Mouse (Mus musculus): ENCODE data around the gene Tnik. TPM values are rescaled to one million over a fixed set of nuclear protein-coding genes. Genes with fewer than 3 reads are reported as not detected.

Gene Tnik
- polyA plus RNA-seq, 1 experiment from 2014 or later: 1.6 TPM

- Histone ChIP-seq H3K9me3 (replicated peaks; ENCODE audit: control insufficient read depth, low read length) (no peaks in the 10 kb centered on the region), H3K27ac (ENCODE audit: low read length) (no peak overlapping the region), H3K4me1 (ENCODE audit: control insufficient read depth, low read depth, low read length) (peaks cover 3% of the 10 kb centered on the region), H3K4me3 (ENCODE audit: low read depth, low read length) (no peak overlapping the region), H3K27me3 (ENCODE audit: control insufficient read depth, insufficient read depth, low read depth, low read length) (no peaks in the 10 kb centered on the region), H3K4me2 (ENCODE audit: low read depth, low read length) (no peak overlapping the region), H3K9ac (ENCODE audit: low read depth, low read length) (no peak overlapping the region), H3K36me3 (ENCODE audit: control insufficient read depth, insufficient read depth) (peaks cover 4% of the 10 kb centered on the region)
- ATAC-seq (ENCODE audit: low read depth): 0 out of 2 replicates have a peak, but pooled peaks have one; percentile 17
- WGBS (ENCODE audit: insufficient replicate concordance): 31% methylated on average over 1 of the region's 1 CpGs
Observed at GRCm38 (mm10) chr3:28709740-28710139, 446.7 kb downstream of the Tnik start.

- H3K9me3 ChIP-seq (replicated peaks; ENCODE audit: control insufficient read depth, low read length): no peaks in the 10 kb centered on the region
- no peak overlapping the region for H3K27ac ChIP-seq (ENCODE audit: low read length)
- no peak overlapping the region for H3K4me3 ChIP-seq (ENCODE audit: low read depth, low read length)
- H3K27me3 ChIP-seq (ENCODE audit: control insufficient read depth, insufficient read depth, low read depth, low read length): no peaks in the 10 kb centered on the region
- H3K9ac ChIP-seq (ENCODE audit: low read depth, low read length): no peak overlapping the region
- peaks cover under 1% of the 10 kb centered on the region for H3K36me3 ChIP-seq (ENCODE audit: control insufficient read depth, insufficient read depth)
- no peaks in the 10 kb centered on the region for H3K4me1 ChIP-seq (ENCODE audit: control insufficient read depth, low read depth, low read length)
- WGBS (ENCODE audit: insufficient replicate concordance): 41% methylated on average over 7 of the region's 7 CpGs
- peak; percentile 37; the same call in 1 of the 2 replicates for ATAC-seq (ENCODE audit: low read depth)
- H3K4me2 ChIP-seq (ENCODE audit: low read depth, low read length): no peak overlapping the region
Observed at GRCm38 (mm10) chr3:28713913-28714698, 451.1 kb downstream of the Tnik start.

- H3K9ac ChIP-seq (ENCODE audit: low read depth, low read length): no peak overlapping the region
- no peak for ATAC-seq (ENCODE audit: low read depth)
- H3K4me2 ChIP-seq (ENCODE audit: low read depth, low read length): no peak overlapping the region
- H3K27me3 ChIP-seq (ENCODE audit: control insufficient read depth, insufficient read depth, low read depth, low read length): no peaks in the 10 kb centered on the region
- no peak overlapping the region for H3K4me3 ChIP-seq (ENCODE audit: low read depth, low read length)
- H3K9me3 ChIP-seq (replicated peaks; ENCODE audit: control insufficient read depth, low read length): no peaks in the 10 kb centered on the region
- H3K27ac ChIP-seq (ENCODE audit: low read length): no peak overlapping the region
- WGBS (ENCODE audit: insufficient replicate concordance): 55% methylated on average over 2 of the region's 2 CpGs
- H3K4me1 ChIP-seq (ENCODE audit: control insufficient read depth, low read depth, low read length): no peaks in the 10 kb centered on the region
- no peaks in the 10 kb centered on the region for H3K36me3 ChIP-seq (ENCODE audit: control insufficient read depth, insufficient read depth)
Observed at GRCm38 (mm10) chr3:28718521-28718920, 455.5 kb downstream of the Tnik start.

- peaks cover 2% of the 10 kb centered on the region; the same call in 1 of the 2 replicates for H3K4me1 ChIP-seq (ENCODE audit: control insufficient read depth, low read depth, low read length)
- no peak overlapping the region for H3K4me2 ChIP-seq (ENCODE audit: low read depth, low read length)
- no peak for ATAC-seq (ENCODE audit: low read depth)
- no peaks in the 10 kb centered on the region for H3K27me3 ChIP-seq (ENCODE audit: control insufficient read depth, insufficient read depth, low read depth, low read length)
- peak overlapping the region; percentile 32 for H3K27ac ChIP-seq (ENCODE audit: low read length)
- no peaks in the 10 kb centered on the region for H3K36me3 ChIP-seq (ENCODE audit: control insufficient read depth, insufficient read depth)
- 54% methylated on average over 5 of the region's 5 CpGs for WGBS (ENCODE audit: insufficient replicate concordance)
- no peaks in the 10 kb centered on the region for H3K9me3 ChIP-seq (replicated peaks; ENCODE audit: control insufficient read depth, low read length)
- H3K4me3 ChIP-seq (ENCODE audit: low read depth, low read length): no peak overlapping the region
- no peak overlapping the region for H3K9ac ChIP-seq (ENCODE audit: low read depth, low read length)
Observed at GRCm38 (mm10) chr3:28721218-28721617, 458.2 kb downstream of the Tnik start.

- Histone ChIP-seq H3K9me3 (replicated peaks; ENCODE audit: control insufficient read depth, low read length) (no peaks in the 10 kb centered on the region), H3K36me3 (ENCODE audit: control insufficient read depth, insufficient read depth) (no peaks in the 10 kb centered on the region), H3K27me3 (ENCODE audit: control insufficient read depth, insufficient read depth, low read depth, low read length) (no peaks in the 10 kb centered on the region), H3K4me3 (ENCODE audit: low read depth, low read length) (no peak overlapping the region), H3K9ac (ENCODE audit: low read depth, low read length) (no peak overlapping the region), H3K27ac (ENCODE audit: low read length) (peak overlapping the region; percentile 72), H3K4me2 (ENCODE audit: low read depth, low read length) (no peak overlapping the region), H3K4me1 (ENCODE audit: control insufficient read depth, low read depth, low read length) (peaks cover 2% of the 10 kb centered on the region; the same call in 1 of the 2 replicates)
- peak; percentile 70 for ATAC-seq (ENCODE audit: low read depth)
- 33% methylated on average over 7 of the region's 7 CpGs for WGBS (ENCODE audit: insufficient replicate concordance)
Observed at GRCm38 (mm10) chr3:28721838-28722237, 458.8 kb downstream of the Tnik start.

- peaks cover 2% of the 10 kb centered on the region; the same call in 1 of the 2 replicates for H3K4me1 ChIP-seq (ENCODE audit: control insufficient read depth, low read depth, low read length)
- peak; percentile 46; the same call in 1 of the 2 replicates for ATAC-seq (ENCODE audit: low read depth)
- no peaks in the 10 kb centered on the region for H3K9me3 ChIP-seq (replicated peaks; ENCODE audit: control insufficient read depth, low read length)
- no peak overlapping the region for H3K27ac ChIP-seq (ENCODE audit: low read length)
- no peak overlapping the region for H3K9ac ChIP-seq (ENCODE audit: low read depth, low read length)
- H3K4me3 ChIP-seq (ENCODE audit: low read depth, low read length): no peak overlapping the region
- no peaks in the 10 kb centered on the region for H3K27me3 ChIP-seq (ENCODE audit: control insufficient read depth, insufficient read depth, low read depth, low read length)
- H3K36me3 ChIP-seq (ENCODE audit: control insufficient read depth, insufficient read depth): no peaks in the 10 kb centered on the region
- no peak overlapping the region for H3K4me2 ChIP-seq (ENCODE audit: low read depth, low read length)
Observed at GRCm38 (mm10) chr3:28722531-28722930, 459.5 kb downstream of the Tnik start.

GRCm38 (mm10) chr3:28723534-28723933 lies 460.5 kb downstream of the Tnik start:
- no peaks in the 10 kb centered on the region for H3K36me3 ChIP-seq (ENCODE audit: control insufficient read depth, insufficient read depth)
- H3K27ac ChIP-seq (ENCODE audit: low read length): peak overlapping the region; percentile 34; the same call in 1 of the 2 replicates
- no peak overlapping the region for H3K4me3 ChIP-seq (ENCODE audit: low read depth, low read length)
- no peaks in the 10 kb centered on the region for H3K27me3 ChIP-seq (ENCODE audit: control insufficient read depth, insufficient read depth, low read depth, low read length)
- no peak overlapping the region for H3K9ac ChIP-seq (ENCODE audit: low read depth, low read length)
- WGBS (ENCODE audit: insufficient replicate concordance): 54% methylated on average over 6 of the region's 6 CpGs
- no peaks in the 10 kb centered on the region for H3K9me3 ChIP-seq (replicated peaks; ENCODE audit: control insufficient read depth, low read length)
- no peak overlapping the region for H3K4me2 ChIP-seq (ENCODE audit: low read depth, low read length)
- peaks cover 2% of the 10 kb centered on the region; the same call in 1 of the 2 replicates for H3K4me1 ChIP-seq (ENCODE audit: control insufficient read depth, low read depth, low read length)
- ATAC-seq (ENCODE audit: low read depth): no peak

GRCm38 (mm10) chr3:28725203-28725602 lies 462.2 kb downstream of the Tnik start:
- peak; percentile 77 for ATAC-seq (ENCODE audit: low read depth)
- Histone ChIP-seq H3K4me3 (ENCODE audit: low read depth, low read length) (no peak overlapping the region), H3K4me2 (ENCODE audit: low read depth, low read length) (no peak overlapping the region), H3K9ac (ENCODE audit: low read depth, low read length) (no peak overlapping the region), H3K4me1 (ENCODE audit: control insufficient read depth, low read depth, low read length) (peaks cover 2% of the 10 kb centered on the region; the same call in 1 of the 2 replicates), H3K36me3 (ENCODE audit: control insufficient read depth, insufficient read depth) (no peaks in the 10 kb centered on the region), H3K27ac (ENCODE audit: low read length) (peak overlapping the region; percentile 59), H3K9me3 (replicated peaks; ENCODE audit: control insufficient read depth, low read length) (no peaks in the 10 kb centered on the region), H3K27me3 (ENCODE audit: control insufficient read depth, insufficient read depth, low read depth, low read length) (no peaks in the 10 kb centered on the region)
- WGBS (ENCODE audit: insufficient replicate concordance): 64% methylated on average over 13 of the region's 13 CpGs

All from liver, embryonic 16.5 days (tissue).